Mouse (Mus musculus) cerebellum, adult 2 months (tissue): ENCODE measurements around the gene Pom121l2.

ENCODE experiments used
- CTCF ChIP-seq: fragments of 200-500 bp; IDR thresholded peaks from 2 replicates; pipeline ENCODE4 v1.5.1; 2011; ENCODE audit warnings: low read depth, mild to moderate bottlenecking, control low read depth, low read length, moderate library complexity, borderline replicate concordance; ENCODE audit not compliant: insufficient read depth
- POLR2A ChIP-seq: fragments of 200-500 bp; IDR thresholded peaks from 2 replicates; pipeline ENCODE4 v1.6.1; 2011; ENCODE audit warnings: low read length, control low read depth, borderline replicate concordance; ENCODE audit not compliant: insufficient read depth

GRCm38 (mm10) chr13:21998412-21998811 is 17.4 kb downstream of the Pom121l2 start:
- TF ChIP-seq CTCF (no peak), POLR2A (no peak)
